Mouse (Mus musculus) NIH3T3 (cell line): ENCODE results near the gene Taok3.
"Not testable (repeated sequence)": the region's sequence is repeated elsewhere in the genome, so short reads cannot be mapped to it uniquely, and the experiment has no call there.

Experiments
- DNase-seq: peaks from one replicate; pipeline ENCODE4 v3.0.0-alpha.2; 2012; ENCODE audit warnings: low read depth

The Taok3 gene

GRCm38 (mm10) chr5:117263566-117263965 is 143.6 kb downstream of the Taok3 start:
- no peak for DNase-seq

GRCm38 (mm10) chr5:117264701-117265100 is 144.8 kb downstream of the Taok3 start:
- peak; percentile 56 for DNase-seq

- no peak for DNase-seq
These were observed 148.0 kb downstream of the Taok3 start for GRCm38 (mm10) chr5:117267913-117268312.

- DNase-seq, result no peak
These were observed 148.8 kb downstream of the Taok3 start for GRCm38 (mm10) chr5:117268749-117269148.

- no peak for DNase-seq
These were observed 149.5 kb downstream of the Taok3 start for GRCm38 (mm10) chr5:117269395-117269794.

- no peak for DNase-seq
These were observed 152.0 kb downstream of the Taok3 start for GRCm38 (mm10) chr5:117271945-117272344.

- peak; percentile 55 for DNase-seq
These were observed 154.9 kb downstream of the Taok3 start for GRCm38 (mm10) chr5:117274817-117275216.

GRCm38 (mm10) chr5:117277784-117278183 is 157.9 kb downstream of the Taok3 start:
- peak; percentile 38 for DNase-seq

- peak; percentile 72 for DNase-seq
These were observed 159.1 kb downstream of the Taok3 start for GRCm38 (mm10) chr5:117278809-117279668.

- no peak for DNase-seq
These were observed 159.7 kb downstream of the Taok3 start for GRCm38 (mm10) chr5:117279669-117280050.

- DNase-seq, result peak; percentile 62
These were observed 161.6 kb downstream of the Taok3 start for GRCm38 (mm10) chr5:117281536-117281935.

- no peak for DNase-seq
These were observed 162.4 kb downstream of the Taok3 start for GRCm38 (mm10) chr5:117282360-117282759.

GRCm38 (mm10) chr5:117284029-117284428 is 164.1 kb downstream of the Taok3 start:
- no peak for DNase-seq

- no peak for DNase-seq
These were observed 164.8 kb downstream of the Taok3 start for GRCm38 (mm10) chr5:117284682-117285081.

- no peak for DNase-seq
These were observed 165.3 kb downstream of the Taok3 start for GRCm38 (mm10) chr5:117285266-117285665.

GRCm38 (mm10) chr5:117286286-117286685 is 166.4 kb downstream of the Taok3 start:
- peak; percentile 59 for DNase-seq

GRCm38 (mm10) chr5:117286831-117287822 is 167.2 kb downstream of the Taok3 start, which contains the start of gene Pebp1:
Gene Pebp1, minus strand, starts transcription at chr5:117287625.
- DNase-seq, result peak; percentile 98

GRCm38 (mm10) chr5:117289646-117290045 is 169.7 kb downstream of the Taok3 start:
- no peak for DNase-seq

GRCm38 (mm10) chr5:117290081-117290480 is 170.2 kb downstream of the Taok3 start:
- DNase-seq, result no peak

GRCm38 (mm10) chr5:117291312-117291711 is 171.4 kb downstream of the Taok3 start:
- DNase-seq, result no peak

GRCm38 (mm10) chr5:117292547-117292946 is 172.6 kb downstream of the Taok3 start:
- DNase-seq, result no peak

- not testable (repeated sequence) for DNase-seq
These were observed 173.8 kb downstream of the Taok3 start for GRCm38 (mm10) chr5:117293776-117294175.
